Mouse (Mus musculus): ENCODE data around the gene Bcl9l. TPM values are rescaled to one million over a fixed set of nuclear protein-coding genes. Genes with fewer than 3 reads are reported as not detected.
"Not testable (repeated sequence)": the region's sequence is repeated elsewhere in the genome, so short reads cannot be mapped to it uniquely, and the experiment has no call there.

The Bcl9l gene
- 3.1 and 5.7 TPM in 2 replicates for total RNA-seq (2017)

GRCm38 (mm10) chr9:44482552-44482951 lies at the start of gene Bcl9l:
Gene Bcl9l (plus strand): TSS chr9:44482825.
- peak; percentile 67 for ATAC-seq (replicated peaks; ENCODE audit: low read depth, poor library complexity, severe bottlenecking)

- ATAC-seq (replicated peaks; ENCODE audit: low read depth, poor library complexity, severe bottlenecking): peak; percentile 91
These were observed 46.9 kb upstream of the Bcl9l start for GRCm38 (mm10) chr9:44435747-44436146.

- ATAC-seq (replicated peaks; ENCODE audit: low read depth, poor library complexity, severe bottlenecking): no peak
These were observed 41.7 kb upstream of the Bcl9l start, which contains the start of gene Foxr1 for GRCm38 (mm10) chr9:44440961-44441360. Gene Foxr1 (minus strand): TSS chr9:44441136.

GRCm38 (mm10) chr9:44444402-44445025 lies 38.1 kb upstream of the Bcl9l start:
- not testable (repeated sequence) for ATAC-seq (replicated peaks; ENCODE audit: low read depth, poor library complexity, severe bottlenecking)

GRCm38 (mm10) chr9:44450387-44450786 lies 32.2 kb upstream of the Bcl9l start:
- ATAC-seq (replicated peaks; ENCODE audit: low read depth, poor library complexity, severe bottlenecking): no peak

GRCm38 (mm10) chr9:44454132-44454890 lies 28.3 kb upstream of the Bcl9l start:
- peak; percentile 93 for ATAC-seq (replicated peaks; ENCODE audit: low read depth, poor library complexity, severe bottlenecking)

- no peak for ATAC-seq (replicated peaks; ENCODE audit: low read depth, poor library complexity, severe bottlenecking)
These were observed 27.8 kb upstream of the Bcl9l start, which contains the start of gene Upk2 for GRCm38 (mm10) chr9:44454891-44455220. Gene Upk2 (minus strand): TSS chr9:44454976.

- no peak for ATAC-seq (replicated peaks; ENCODE audit: low read depth, poor library complexity, severe bottlenecking)
These were observed 25.4 kb upstream of the Bcl9l start for GRCm38 (mm10) chr9:44457035-44457742.

- ATAC-seq (replicated peaks; ENCODE audit: low read depth, poor library complexity, severe bottlenecking): peak; percentile 83
These were observed 20.7 kb upstream of the Bcl9l start for GRCm38 (mm10) chr9:44461950-44462349.

- no peak for ATAC-seq (replicated peaks; ENCODE audit: low read depth, poor library complexity, severe bottlenecking)
These were observed 14.4 kb upstream of the Bcl9l start for GRCm38 (mm10) chr9:44468224-44468623.

- ATAC-seq (replicated peaks; ENCODE audit: low read depth, poor library complexity, severe bottlenecking): no peak
These were observed 13.8 kb upstream of the Bcl9l start for GRCm38 (mm10) chr9:44468800-44469199.

GRCm38 (mm10) chr9:44473184-44473583 lies 9.4 kb upstream of the Bcl9l start:
- no peak for ATAC-seq (replicated peaks; ENCODE audit: low read depth, poor library complexity, severe bottlenecking)

GRCm38 (mm10) chr9:44474327-44474726 lies 8.3 kb upstream of the Bcl9l start:
- ATAC-seq (replicated peaks; ENCODE audit: low read depth, poor library complexity, severe bottlenecking): no peak

GRCm38 (mm10) chr9:44475936-44476335 lies 6.7 kb upstream of the Bcl9l start:
- ATAC-seq (replicated peaks; ENCODE audit: low read depth, poor library complexity, severe bottlenecking): no peak

GRCm38 (mm10) chr9:44477339-44478228 lies 5.0 kb upstream of the Bcl9l start:
- peak; percentile 50 for ATAC-seq (replicated peaks; ENCODE audit: low read depth, poor library complexity, severe bottlenecking)

- ATAC-seq (replicated peaks; ENCODE audit: low read depth, poor library complexity, severe bottlenecking): no peak
These were observed 4.2 kb upstream of the Bcl9l start for GRCm38 (mm10) chr9:44478229-44478921.

GRCm38 (mm10) chr9:44478959-44479605 lies 3.5 kb upstream of the Bcl9l start:
- no peak for ATAC-seq (replicated peaks; ENCODE audit: low read depth, poor library complexity, severe bottlenecking)

GRCm38 (mm10) chr9:44479628-44480428 lies 2.8 kb upstream of the Bcl9l start:
- ATAC-seq (replicated peaks; ENCODE audit: low read depth, poor library complexity, severe bottlenecking): peak; percentile 46
